Comparison of ENCODE assay signal across 13 mouse cellular contexts in genomic region chr9:77622874-77623273, GRCm38 (mm10). TPM values are rescaled to one million over a fixed set of nuclear protein-coding genes. Genes with fewer than 3 reads are reported as not detected.
DNase-seq lines count a peak whose midpoint lies in the region; ATAC-seq and TF ChIP-seq lines count a peak whose summit lies in the region.
"Had no signal": no experiment of that assay in that cellular context is flagged by ENCODE, and none has a peak within 500 bp of the region (broad histone marks: within the 10 kb centered on the region; RNA-seq: fewer than 3 reads in every experiment).

No protein-coding gene starts in this region.

- TF ChIP-seq EP300 in heart, adult 2 months (IDR thresholded peaks at IDR 0.05; ENCODE audit: insufficient read depth, low read depth, low read length): no peak

- H3K9ac ChIP-seq in heart, adult 2 months (ENCODE audit: low read depth, low read length): no peak overlapping the region
- no peak overlapping the region for H3K9ac ChIP-seq in forebrain, postnatal 0 days
- no peak overlapping the region for H3K9ac ChIP-seq in neural tube, embryonic 15.5 days (replicated peaks)
- H3K9ac ChIP-seq: heart, embryonic 15.5 days; liver, embryonic 12.5 days had no signal

- H3K9me3 ChIP-seq in forebrain, postnatal 0 days (ENCODE audit: low read length): no peaks in the 10 kb centered on the region
- no peaks in the 10 kb centered on the region for H3K9me3 ChIP-seq in neural tube, embryonic 15.5 days (replicated peaks)
- H3K9me3 ChIP-seq: heart, embryonic 15.5 days; liver, embryonic 12.5 days had no signal

- ATAC-seq in forebrain, postnatal 0 days: peak; percentile 62
- ATAC-seq in neural tube, embryonic 15.5 days (ENCODE audit: low FRiP score): peak; percentile 74; the same call in 1 of the 2 replicates
- ATAC-seq: liver, embryonic 12.5 days had no signal

- H3K27me3 ChIP-seq in heart, adult 2 months (ENCODE audit: control insufficient read depth, insufficient read depth, low read length): no peaks in the 10 kb centered on the region
- H3K27me3 ChIP-seq in forebrain, postnatal 0 days (ENCODE audit: insufficient read depth, low read length): no peaks in the 10 kb centered on the region
- H3K27me3 ChIP-seq in neural tube, embryonic 15.5 days (replicated peaks): no peaks in the 10 kb centered on the region
- H3K27me3 ChIP-seq: heart, embryonic 15.5 days; liver, embryonic 12.5 days; megakaryocyte, embryonic 14.5 days had no signal

- no peaks in the 10 kb centered on the region; the same call in 1 of the 2 replicates for H3K36me3 ChIP-seq in heart, adult 2 months (ENCODE audit: control insufficient read depth, insufficient read depth, low read length)
- no peaks in the 10 kb centered on the region for H3K36me3 ChIP-seq in forebrain, postnatal 0 days (ENCODE audit: insufficient read depth)
- no peaks in the 10 kb centered on the region for H3K36me3 ChIP-seq in neural tube, embryonic 15.5 days
- H3K36me3 ChIP-seq: heart, embryonic 15.5 days; liver, embryonic 12.5 days had no signal

- peaks cover 9% of the 10 kb centered on the region for H3K4me1 ChIP-seq in heart, adult 2 months (ENCODE audit: control insufficient read depth, insufficient read depth, low read length)
- no peaks in the 10 kb centered on the region for H3K4me1 ChIP-seq in forebrain, postnatal 0 days (ENCODE audit: insufficient read depth)
- no peaks in the 10 kb centered on the region for H3K4me1 ChIP-seq in neural tube, embryonic 15.5 days
- H3K4me1 ChIP-seq: liver, embryonic 12.5 days; megakaryocyte, embryonic 14.5 days had no signal

- no peak overlapping the region for H3K4me2 ChIP-seq in forebrain, postnatal 0 days (ENCODE audit: low read depth)
- H3K4me2 ChIP-seq in neural tube, embryonic 15.5 days: no peak overlapping the region
- H3K4me2 ChIP-seq: heart, embryonic 15.5 days; liver, embryonic 12.5 days had no signal

- H3K79me2 ChIP-seq in heart, adult 2 months (replicated peaks; ENCODE audit: control insufficient read depth, insufficient read depth, low read length): no peaks in the 10 kb centered on the region

- TF ChIP-seq CTCF in heart, adult 2 months (IDR thresholded peaks at IDR 0.05): no peak
- TF ChIP-seq CTCF in left cerebral cortex, adult 2 months (IDR thresholded peaks at IDR 0.05): no peak
- no peak for TF ChIP-seq CTCF in forebrain, postnatal 0 days (IDR thresholded peaks at IDR 0.05; ENCODE audit: low read depth)

- H3K4me3 ChIP-seq in heart, adult 2 months: no peak overlapping the region
- H3K4me3 ChIP-seq in left cerebral cortex, adult 2 months: no peak overlapping the region
- no peak overlapping the region for H3K4me3 ChIP-seq in forebrain, postnatal 0 days (ENCODE audit: low read depth, low read length)
- no peak overlapping the region for H3K4me3 ChIP-seq in neural tube, embryonic 15.5 days (replicated peaks)
- H3K4me3 ChIP-seq: heart, embryonic 15.5 days; liver, embryonic 12.5 days; megakaryocyte, embryonic 14.5 days had no signal

- no peak for TF ChIP-seq POLR2A in heart, adult 2 months (IDR thresholded peaks at IDR 0.05; ENCODE audit: insufficient read depth, low read depth, low read length)

- 22% methylated on average over 1 of the region's 1 CpGs for WGBS in heart, adult 2 months
- 4% methylated on average over 1 of the region's 1 CpGs for WGBS in forebrain, postnatal 0 days
- 3% methylated on average over 1 of the region's 1 CpGs for WGBS in neural tube, embryonic 15.5 days

- H3K27ac ChIP-seq in heart, adult 2 months: peak overlapping the region; percentile 41
- H3K27ac ChIP-seq in left cerebral cortex, adult 2 months: no peak overlapping the region
- no peak overlapping the region for H3K27ac ChIP-seq in forebrain, postnatal 0 days (ENCODE audit: low read depth, low read length)
- H3K27ac ChIP-seq in neural tube, embryonic 15.5 days (replicated peaks): no peak overlapping the region
- H3K27ac ChIP-seq: heart, embryonic 15.5 days; liver, embryonic 12.5 days had no signal

- no peak for DNase-seq in heart, adult 2 months
- DNase-seq in heart, adult 8-10 months (ENCODE audit: low spot score): no peak
- DNase-seq in left cerebral cortex, postnatal 4 days: peak; percentile 11
- no peak for DNase-seq in left cerebral cortex, adult 2 months (ENCODE audit: extremely low spot score in 1 of 2, low spot score in 2 of 2)
- DNase-seq in forebrain, postnatal 0 days: peak; percentile 44
- no peak for DNase-seq in urinary bladder, adult 18-20 months (ENCODE audit: low spot score in 2 of 2)
- DNase-seq: adrenal gland, postnatal 25 days; cerebellum, postnatal 25 days had no signal

- intact Hi-C loops in heart, adult 2 months (cut with DNase I): no loop called here
- intact Hi-C loops in left cerebral cortex, postnatal 4 days (cut with DNase I): no loop called here
- intact Hi-C loops in left cerebral cortex, adult 2 months (cut with DNase I): no loop called here

RNA-seq across cellular contexts. Expression of gene Klhl31, which starts 13.4 kb away (rescaled TPM):
- total RNA-seq in heart, adult 2 months (2021): 100 to 1,000 TPM; 116 to 122 TPM
- polyA plus RNA-seq in heart, adult 2 months (2012; rRNA removed): 22.4 and 49.2 TPM in 2 replicates
- total RNA-seq in heart, adult 8-10 months (2022): 100 to 1,000 TPM; 126 to 143 (median 134) TPM
- under 1 TPM; 0.18 TPM for total RNA-seq in left cerebral cortex, postnatal 4 days (2021)
- total RNA-seq in left cerebral cortex, adult 2 months (2021): under 1 TPM in 1 of 2 experiments, not detected in 1; 0.07 TPM
- 0.05 and 0.08 TPM in 2 replicates for total RNA-seq in forebrain, postnatal 0 days (2014; rRNA removed)
- polyA plus RNA-seq in forebrain, postnatal 0 days (2015; fragmentation: Nextera tagmentation; extraction: Ambion mirVana): 0.06 and 0.08 TPM in 2 replicates
- 1.0 and 1.2 TPM in 2 replicates for polyA plus RNA-seq in neural tube, embryonic 15.5 days (2015; fragmentation: Nextera tagmentation; extraction: Ambion mirVana)
- total RNA-seq: MEL had no signal

Comparison
In these comparisons a context has a peak if more than half of its experiments do, and no peak if none do; other contexts are left out.
1. DNase-seq: peak in left cerebral cortex, postnatal 4 days (single experiment) and forebrain, postnatal 0 days (single experiment); none in heart, adult 2 months (0 of 2), heart, adult 8-10 months (single experiment), left cerebral cortex, adult 2 months (0 of 2) and urinary bladder, adult 18-20 months (0 of 2).
2. RNA of gene Klhl31, which starts 13.4 kb away (total RNA-seq): 126 to 143 TPM in heart, adult 8-10 months and 116 to 122 TPM in heart, adult 2 months; 0.18 TPM in left cerebral cortex, postnatal 4 days, 0.07 TPM in left cerebral cortex, adult 2 months and 0.05 to 0.08 TPM in forebrain, postnatal 0 days; every median in the first group is over 10 times any median in the second.